Mouse (Mus musculus) kidney, adult 2 months (tissue): ENCODE results near the gene Prnd. TPM values are rescaled to one million over a fixed set of nuclear protein-coding genes. Genes with fewer than 3 reads are reported as not detected.
A peak's percentile ranks its signal among the peaks of the same experiment; 100 is the strongest.

Experiments used
- DNase-seq: peaks from one replicate; pipeline ENCODE4 v3.0.0; 2021
- H3K27ac ChIP-seq: fragments of 200-500 bp; 2 replicates; pipeline ENCODE4 v1.5.1; 2012; ENCODE audit warnings: low read depth, low read length, control low read depth, inconsistent platforms; ENCODE audit not compliant: insufficient read depth
- H3K27me3 ChIP-seq: fragments of 200-500 bp; replicated peaks from 2 replicates; pipeline ENCODE4 v1.6.1; 2012; ENCODE audit warnings: mild to moderate bottlenecking, moderate library complexity, low read length, inconsistent platforms; ENCODE audit not compliant: control insufficient read depth, insufficient read depth
- H3K36me3 ChIP-seq: fragments of 200-500 bp; 2 replicates; pipeline ENCODE4 v1.6.1; 2012; ENCODE audit warnings: mild to moderate bottlenecking, moderate library complexity, low read length, inconsistent platforms; ENCODE audit not compliant: control insufficient read depth, insufficient read depth
- H3K4me1 ChIP-seq: fragments of 200-500 bp; 2 replicates; pipeline ENCODE4 v1.6.1; 2011; ENCODE audit warnings: low read length; ENCODE audit not compliant: control insufficient read depth, insufficient read depth
- H3K4me3 ChIP-seq: fragments of 200-500 bp; 2 replicates; pipeline ENCODE4 v1.5.1; 2011; ENCODE audit warnings: mild to moderate bottlenecking, low read depth, low read length, control low read depth; ENCODE audit not compliant: insufficient read depth
- CTCF ChIP-seq: fragments of 200-500 bp; conservative IDR thresholded peaks from 2 replicates; pipeline ENCODE4 v1.5.1; 2011; ENCODE audit warnings: low read depth, mild to moderate bottlenecking, control low read depth, low read length, moderate library complexity, mixed read lengths; ENCODE audit not compliant: insufficient read depth, insufficient read length
- POLR2A ChIP-seq: fragments of 200-500 bp; IDR thresholded peaks from one replicate; pipeline ENCODE4 v1.6.1; 2011; ENCODE audit warnings: low read depth, low read length, control low read depth
- WGBS: fragments of 180-500 bp; shearing (Covaris S2); methylation state at CpG from one replicate; pipeline ENCODE4 v1.1.7; 2018; 5-methylcytosine and 5-hydroxymethylcytosine counted together
- polyA plus RNA-seq: library from polyadenylated mRNA; depleted of rRNA; stranded (reverse); fragments of >200 nt; gene quantifications from 2 replicates; pipeline ENCODE4 v1.2.3, GENCODE M21; 2012

The Prnd gene
- polyA plus RNA-seq, 1 experiment, result 1.0 TPM

- Histone ChIP-seq H3K4me3 (no peak overlapping the region), H3K4me1 (peaks cover 3% of the 10 kb centered on the region; the same call in 1 of the 2 replicates), H3K27ac (no peak overlapping the region), H3K27me3 (no peaks in the 10 kb centered on the region), H3K36me3 (no peaks in the 10 kb centered on the region)
- DNase-seq, result peak; percentile 35
- TF ChIP-seq POLR2A (no peak), CTCF (no peak)
- WGBS, result 24% methylated on average over 14 of the region's 14 CpGs
These were observed 43.0 kb downstream of the Prnd start for GRCm38 (mm10) chr2:131993563-131994088.

GRCm38 (mm10) chr2:131994971-131995370 lies 44.3 kb downstream of the Prnd start:
- WGBS, result 90% methylated on average over 6 of the region's 6 CpGs
- no peaks in the 10 kb centered on the region for H3K36me3 ChIP-seq
- DNase-seq, result no peak
- H3K4me3 ChIP-seq, result no peak overlapping the region
- H3K27ac ChIP-seq, result no peak overlapping the region
- peaks cover 3% of the 10 kb centered on the region; the same call in 1 of the 2 replicates for H3K4me1 ChIP-seq
- no peaks in the 10 kb centered on the region for H3K27me3 ChIP-seq
- TF ChIP-seq CTCF (no peak), POLR2A (no peak)

- 55% methylated on average over 12 of the region's 12 CpGs for WGBS
- no peak for TF ChIP-seq CTCF
These were observed 45.1 kb downstream of the Prnd start for GRCm38 (mm10) chr2:131995742-131996141.

GRCm38 (mm10) chr2:131996369-131996768 lies 45.7 kb downstream of the Prnd start:
- H3K4me1 ChIP-seq, result peaks cover 3% of the 10 kb centered on the region; the same call in 1 of the 2 replicates
- no peaks in the 10 kb centered on the region for H3K27me3 ChIP-seq
- H3K36me3 ChIP-seq, result no peaks in the 10 kb centered on the region
- no peak overlapping the region for H3K27ac ChIP-seq
- TF ChIP-seq CTCF, result no peak
- TF ChIP-seq POLR2A, result no peak
- DNase-seq, result no peak
- no peak overlapping the region for H3K4me3 ChIP-seq
- WGBS, result 66% methylated on average over 7 of the region's 7 CpGs

More at GRCm38 (mm10) chr2:131995742-131996141, 45.1 kb downstream of the Prnd start:
- H3K4me1 ChIP-seq, result peaks cover 3% of the 10 kb centered on the region; the same call in 1 of the 2 replicates
- DNase-seq, result peak; percentile 16
- H3K36me3 ChIP-seq, result no peaks in the 10 kb centered on the region
- H3K27ac ChIP-seq, result no peak overlapping the region
- H3K4me3 ChIP-seq, result no peak overlapping the region
- H3K27me3 ChIP-seq, result no peaks in the 10 kb centered on the region

GRCm38 (mm10) chr2:131997356-131997755 lies 46.7 kb downstream of the Prnd start:
- no peaks in the 10 kb centered on the region for H3K36me3 ChIP-seq
- no peak overlapping the region for H3K4me3 ChIP-seq
- whole genome bisulfite sequencing, result 35% methylated on average over 5 of the region's 5 CpGs
- peaks cover 3% of the 10 kb centered on the region; the same call in 1 of the 2 replicates for H3K4me1 ChIP-seq
- H3K27ac ChIP-seq, result no peak overlapping the region
- H3K27me3 ChIP-seq, result no peaks in the 10 kb centered on the region
- no peak for DNase-seq
- TF ChIP-seq POLR2A, result no peak
- TF ChIP-seq CTCF, result no peak

GRCm38 (mm10) chr2:132001696-132002334 lies 51.2 kb downstream of the Prnd start:
- peaks cover 4% of the 10 kb centered on the region for H3K4me1 ChIP-seq
- TF ChIP-seq CTCF, result no peak
- no peak for TF ChIP-seq POLR2A
- no peak for DNase-seq
- H3K36me3 ChIP-seq, result no peaks in the 10 kb centered on the region
- H3K4me3 ChIP-seq, result no peak overlapping the region
- WGBS, result 71% methylated on average over 13 of the region's 13 CpGs
- no peaks in the 10 kb centered on the region for H3K27me3 ChIP-seq
- H3K27ac ChIP-seq, result no peak overlapping the region

- Histone ChIP-seq H3K4me1 (peaks cover 11% of the 10 kb centered on the region), H3K27me3 (no peaks in the 10 kb centered on the region), H3K36me3 (no peaks in the 10 kb centered on the region), H3K27ac (no peak overlapping the region), H3K4me3 (no peak overlapping the region)
- WGBS, result 88% methylated on average over 5 of the region's 5 CpGs
- TF ChIP-seq CTCF, result no peak
- no peak for TF ChIP-seq POLR2A
- DNase-seq, result no peak
These were observed 53.3 kb downstream of the Prnd start for GRCm38 (mm10) chr2:132003916-132004315.
